In genomic region chr16:30187907-30188414, GRCm38 (mm10) we compare ENCODE assay signal across 8 mouse cellular contexts.
A peak's percentile ranks its signal among the peaks of the same experiment; 100 is the strongest.
DNase-seq lines count a peak whose midpoint lies in the region; ATAC-seq and TF ChIP-seq lines count a peak whose summit lies in the region.

No protein-coding gene starts in this region.

- DNase-seq in G1E (ENCODE audit: low spot score), result peak; percentile 92
- peak; percentile 96 for DNase-seq in cerebellum, adult 9-10 months
- peak; percentile 80 to 94 for DNase-seq in frontal cortex, adult 2 months (ENCODE audit: extremely low spot score in 1 of 2, low spot score in 1 of 2)
- peak; percentile 88 for DNase-seq in hindbrain, embryonic 11.5 days (ENCODE audit: low spot score)
- DNase-seq in layer of hippocampus, postnatal 10 days (ENCODE audit: low spot score in 2 of 2), result peak; percentile 87 to 89
- peak; percentile 97 for DNase-seq in lung, postnatal 0 days (ENCODE audit: low spot score)
- peak; percentile 90 for DNase-seq in ovary, postnatal 10 days (ENCODE audit: low spot score)
- DNase-seq in thymus, postnatal 0 days (ENCODE audit: low spot score), result peak; percentile 75

- H3K4me2 ChIP-seq in hindbrain, embryonic 11.5 days (replicated peaks; ENCODE audit: low read depth, low read length), result peak overlapping the region; percentile 79
- H3K4me2 ChIP-seq in lung, postnatal 0 days (replicated peaks; ENCODE audit: low read depth, low read length), result peak overlapping the region; percentile 47

- H3K9ac ChIP-seq in hindbrain, embryonic 11.5 days (ENCODE audit: low read depth, low read length), result peak overlapping the region; percentile 54
- 0 out of 2 replicates have a peak overlapping the region, but pooled peaks have one; percentile 9 for H3K9ac ChIP-seq in lung, postnatal 0 days (replicated peaks; ENCODE audit: low read depth)

- peaks cover 10% of the 10 kb centered on the region for H3K36me3 ChIP-seq in G1E (replicated peaks)
- H3K36me3 ChIP-seq in hindbrain, embryonic 11.5 days (ENCODE audit: control insufficient read depth, insufficient read depth, low read length), result no peaks in the 10 kb centered on the region
- no peaks in the 10 kb centered on the region for H3K36me3 ChIP-seq in lung, postnatal 0 days (ENCODE audit: insufficient read depth, low read length)

- peaks cover 58% of the 10 kb centered on the region for H3K4me1 ChIP-seq in G1E (ENCODE audit: insufficient read depth, low read depth, low read length)
- peaks cover 4% of the 10 kb centered on the region; the same call in 1 of the 2 replicates for H3K4me1 ChIP-seq in hindbrain, embryonic 11.5 days (replicated peaks; ENCODE audit: control insufficient read depth, insufficient read depth, low read length)
- H3K4me1 ChIP-seq in lung, postnatal 0 days (ENCODE audit: insufficient read depth, low read depth, low read length), result peaks cover 31% of the 10 kb centered on the region

- H3K27ac ChIP-seq in hindbrain, embryonic 11.5 days (ENCODE audit: low read depth, low read length), result no peak overlapping the region
- peak overlapping the region; percentile 86 for H3K27ac ChIP-seq in lung, postnatal 0 days (ENCODE audit: low read length)

- under 1% methylated on average over 26 of the region's 26 CpGs for WGBS in hindbrain, embryonic 11.5 days
- whole genome bisulfite sequencing in lung, postnatal 0 days, result under 1% methylated on average over 26 of the region's 26 CpGs

- H3K4me3 ChIP-seq in G1E (ENCODE audit: low read depth, low read length), result peak overlapping the region; percentile 71
- peak overlapping the region; percentile 20 for H3K4me3 ChIP-seq in hindbrain, embryonic 11.5 days (ENCODE audit: low read depth, low read length)
- H3K4me3 ChIP-seq in lung, postnatal 0 days (ENCODE audit: low read depth, low read length), result peak overlapping the region; percentile 10; the same call in 1 of the 2 replicates

- peaks cover 28% of the 10 kb centered on the region for H3K27me3 ChIP-seq in G1E (ENCODE audit: insufficient read depth, low read length)
- H3K27me3 ChIP-seq in hindbrain, embryonic 11.5 days (ENCODE audit: control insufficient read depth, insufficient read depth, low read length), result peaks cover 65% of the 10 kb centered on the region
- no peaks in the 10 kb centered on the region for H3K27me3 ChIP-seq in lung, postnatal 0 days (replicated peaks; ENCODE audit: insufficient read depth, low read length)

- no peaks in the 10 kb centered on the region for H3K9me3 ChIP-seq in G1E (replicated peaks)
- no peaks in the 10 kb centered on the region for H3K9me3 ChIP-seq in hindbrain, embryonic 11.5 days (ENCODE audit: control insufficient read depth, low read length)
- no peaks in the 10 kb centered on the region for H3K9me3 ChIP-seq in lung, postnatal 0 days (ENCODE audit: low read length)

- peak; percentile 63 for TF ChIP-seq CTCF in G1E (IDR thresholded peaks at IDR 0.05; ENCODE audit: low read depth, low read length)
- TF ChIP-seq CTCF in lung, postnatal 0 days (IDR thresholded peaks at IDR 0.05), result peak; percentile 88

- peak; percentile 82 for ATAC-seq in G1E (ENCODE audit: extremely low read depth, insufficient number of reproducible peaks, low FRiP score, poor library complexity, severe bottlenecking)
- peak; percentile 62 for ATAC-seq in hindbrain, embryonic 11.5 days (ENCODE audit: low FRiP score)
- ATAC-seq in lung, postnatal 0 days, result peak; percentile 76

- peak; percentile 97 for TF ChIP-seq EP300 in lung, postnatal 0 days (IDR thresholded peaks at IDR 0.05)

Comparison
In these comparisons a context has a peak if more than half of its experiments do, and no peak if none do; other contexts are left out.
1. H3K4me3 ChIP-seq: peak in every context shown above with its lines; median percentile 71 in G1E; 20 in hindbrain, embryonic 11.5 days; 10 in lung, postnatal 0 days.